Mouse (Mus musculus): Measurements from ENCODE around the gene Grik5.
"Not testable (repeated sequence)": the region's sequence is repeated elsewhere in the genome, so short reads cannot be mapped to it uniquely, and the experiment has no call there.

Grik5 gene

GRCm38 (mm10) chr7:25079496-25080026 is 7.4 kb upstream of the Grik5 start:
- no peak for DNase-seq

GRCm38 (mm10) chr7:25077414-25077755 is 5.2 kb upstream of the Grik5 start:
- DNase-seq = no peak

- DNase-seq = peak; percentile 95
These were observed 4.7 kb upstream of the Grik5 start for GRCm38 (mm10) chr7:25076663-25077413.

- DNase-seq = no peak
These were observed 4.1 kb upstream of the Grik5 start for GRCm38 (mm10) chr7:25076296-25076662.

GRCm38 (mm10) chr7:25073924-25074323 is 1.8 kb upstream of the Grik5 start:
- DNase-seq = peak; percentile 71

- DNase-seq = peak; percentile 71
These were observed 707 bp upstream of the Grik5 start for GRCm38 (mm10) chr7:25072716-25073390.

GRCm38 (mm10) chr7:25068724-25069123 is 3.4 kb downstream of the Grik5 start:
- peak; percentile 63 for DNase-seq

GRCm38 (mm10) chr7:25067909-25068656 is 4.1 kb downstream of the Grik5 start:
- no peak for DNase-seq

GRCm38 (mm10) chr7:25067338-25067737 is 4.8 kb downstream of the Grik5 start:
- DNase-seq = no peak

- DNase-seq = no peak
These were observed 8.2 kb downstream of the Grik5 start for GRCm38 (mm10) chr7:25063900-25064299.

- DNase-seq = no peak
These were observed 8.8 kb downstream of the Grik5 start for GRCm38 (mm10) chr7:25063346-25063745.

- DNase-seq = no peak
These were observed 13.3 kb downstream of the Grik5 start for GRCm38 (mm10) chr7:25058836-25059235.

- no peak for DNase-seq
These were observed 13.8 kb downstream of the Grik5 start for GRCm38 (mm10) chr7:25058394-25058793.

- no peak for DNase-seq
These were observed 14.3 kb downstream of the Grik5 start for GRCm38 (mm10) chr7:25057888-25058287.

- DNase-seq = no peak
These were observed 15.2 kb downstream of the Grik5 start for GRCm38 (mm10) chr7:25056951-25057350.

- DNase-seq = no peak
These were observed 19.6 kb downstream of the Grik5 start for GRCm38 (mm10) chr7:25052587-25052986.

GRCm38 (mm10) chr7:25049295-25049930 is 22.7 kb downstream of the Grik5 start:
- DNase-seq = no peak

GRCm38 (mm10) chr7:25047363-25047762 is 24.8 kb downstream of the Grik5 start:
- no peak for DNase-seq

- not testable (repeated sequence) for DNase-seq
These were observed 27.5 kb downstream of the Grik5 start for GRCm38 (mm10) chr7:25044599-25044998.

GRCm38 (mm10) chr7:25041921-25042320 is 30.2 kb downstream of the Grik5 start:
- no peak for DNase-seq

GRCm38 (mm10) chr7:25035916-25036315 is 36.2 kb downstream of the Grik5 start:
- DNase-seq = peak; percentile 86

GRCm38 (mm10) chr7:25034796-25035195 is 37.4 kb downstream of the Grik5 start:
- DNase-seq = no peak

GRCm38 (mm10) chr7:25031528-25031927 is 40.6 kb downstream of the Grik5 start:
- no peak for DNase-seq
